Mouse (Mus musculus) gastrocnemius, postnatal 25 days (tissue): Measurements from ENCODE around the gene Plek2. TPM values are rescaled to one million over a fixed set of nuclear protein-coding genes. Genes with fewer than 3 reads are reported as not detected.
"Not testable (repeated sequence)": the region's sequence is repeated elsewhere in the genome, so short reads cannot be mapped to it uniquely, and the experiment has no call there.

Source experiments
- DNase-seq: peaks from one replicate; pipeline ENCODE4 v3.0.0; 2022
- long read RNA-seq, 2 experiments: library from polyadenylated mRNA; stranded (forward); transcript quantifications; one replicate each; pipeline ENCODE4 v2.0.0; 2021
- total RNA-seq, 2 experiments: library from RNA; stranded (reverse); gene quantifications; 1 replicate in 1 of 2; 2 replicates in 1 of 2; pipeline ENCODE4 v1.2.3; 2021

Plek2 gene
- total RNA-seq = under 1 TPM in 1 of 2 experiments, not detected in 1; 0.43 TPM
- long read RNA-seq, experiment 1, partial matches to known transcripts = 0 of 1 reads
- long read RNA-seq, experiment 1, other reads (novel, unspliced or antisense) = 0 of 1 reads
- long read RNA-seq, experiment 2 = 0 reads

DNA sequence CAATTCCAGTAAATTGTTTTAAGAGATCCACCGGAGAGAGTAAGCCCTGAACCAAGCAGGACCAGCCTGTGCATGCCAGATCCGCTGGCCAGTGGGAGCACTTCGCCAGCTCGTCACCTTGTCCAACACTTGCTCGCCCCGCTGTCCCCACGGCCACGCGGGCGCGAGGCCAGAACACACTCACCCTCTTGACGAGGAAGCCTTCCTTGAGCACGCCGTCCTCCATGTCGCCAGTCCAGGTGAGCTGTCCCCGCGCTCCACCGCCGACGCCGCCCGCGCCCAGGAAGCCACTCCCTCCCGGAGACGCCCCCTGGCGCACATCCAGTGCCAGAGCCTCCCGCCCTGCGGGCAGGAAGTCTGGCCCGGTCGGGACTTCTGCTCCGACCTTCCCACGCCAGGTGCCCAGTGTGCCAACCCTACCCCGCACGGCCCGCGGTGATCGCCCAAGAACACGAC lies at the start of gene Plek2:
TSS of gene Plek2 (minus strand) at position 258 of the 456 bp plus-strand sequence.
- no peak for DNase-seq

DNA sequence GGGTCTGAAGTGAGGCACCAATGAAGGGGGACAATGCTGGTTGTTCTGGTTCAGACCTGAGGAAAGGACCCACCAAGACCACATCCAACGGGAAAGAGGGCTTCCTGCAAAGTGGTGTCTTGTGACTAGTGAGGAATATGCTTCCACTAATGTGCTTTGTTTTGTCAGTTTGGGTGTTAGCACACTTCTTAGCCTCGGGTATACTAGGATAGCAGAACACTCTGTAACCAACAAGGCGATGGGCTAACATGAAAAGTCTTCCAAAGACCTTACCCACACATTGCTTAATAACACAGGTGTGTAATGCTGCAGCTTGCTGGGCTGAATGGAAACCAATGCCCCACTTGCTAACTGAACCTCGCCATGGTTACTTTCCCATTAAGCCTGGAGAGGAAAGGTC lies 49.6 kb upstream of the Plek2 start:
- no peak for DNase-seq

DNA sequence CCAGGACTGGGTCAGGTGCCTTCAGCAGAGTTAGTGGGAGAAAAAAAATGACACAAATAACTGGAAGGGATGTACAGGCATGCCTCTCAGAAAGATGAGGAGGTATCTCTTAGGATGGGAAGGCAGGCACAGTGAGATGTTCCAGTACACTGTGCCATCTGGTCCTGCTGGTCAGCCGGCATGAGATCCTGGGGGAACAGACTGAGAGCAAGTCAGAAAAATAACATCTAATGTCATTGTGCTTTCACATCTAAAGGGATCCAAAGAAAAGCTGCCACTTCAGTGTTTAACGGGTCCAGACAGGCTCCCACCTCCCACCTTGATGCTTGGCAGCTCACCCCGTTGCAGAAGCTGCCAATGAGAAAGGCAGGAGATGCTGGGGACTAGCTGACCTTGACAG lies 45.7 kb upstream of the Plek2 start:
- DNase-seq = no peak

DNA sequence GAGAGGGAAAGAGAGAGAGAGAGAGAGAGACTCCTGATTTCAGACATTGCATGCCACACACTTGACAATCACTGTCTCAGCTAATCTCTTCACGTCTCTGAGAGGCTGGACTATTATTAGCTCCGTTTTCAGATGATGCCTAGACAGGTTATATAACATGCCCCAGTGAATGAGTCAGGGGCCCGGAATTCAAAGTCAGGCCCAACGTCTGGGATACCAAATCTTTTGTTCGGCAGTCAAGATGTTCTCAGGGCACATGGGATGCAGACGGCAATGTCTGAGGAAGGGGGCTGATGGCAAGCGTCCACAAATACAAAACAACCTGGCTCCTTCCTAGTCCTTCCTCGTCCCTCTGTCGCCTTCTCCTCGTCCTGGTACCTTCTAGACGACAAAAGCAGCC lies 45.3 kb upstream of the Plek2 start:
- DNase-seq = no peak

DNA sequence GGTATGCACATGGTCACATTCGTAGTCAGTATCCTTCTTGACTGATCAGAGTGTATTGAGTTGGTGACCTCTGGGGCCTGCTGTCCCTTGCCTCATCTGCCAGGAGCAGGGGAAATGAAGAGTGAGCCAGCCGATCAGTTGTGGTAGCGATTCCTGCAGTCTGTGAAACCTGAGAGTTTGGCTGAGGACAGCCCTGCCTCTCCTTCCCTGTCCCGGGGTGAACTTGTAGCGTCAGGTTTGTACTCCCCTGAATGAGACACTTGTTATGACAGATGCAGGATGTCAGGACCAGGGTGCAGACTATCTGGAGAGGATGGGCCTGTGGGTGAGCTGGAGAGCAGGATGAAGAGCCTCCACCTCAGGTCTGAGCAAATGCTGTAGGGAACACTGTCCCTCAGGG lies 40.9 kb upstream of the Plek2 start:
- peak; percentile 81 for DNase-seq

DNA sequence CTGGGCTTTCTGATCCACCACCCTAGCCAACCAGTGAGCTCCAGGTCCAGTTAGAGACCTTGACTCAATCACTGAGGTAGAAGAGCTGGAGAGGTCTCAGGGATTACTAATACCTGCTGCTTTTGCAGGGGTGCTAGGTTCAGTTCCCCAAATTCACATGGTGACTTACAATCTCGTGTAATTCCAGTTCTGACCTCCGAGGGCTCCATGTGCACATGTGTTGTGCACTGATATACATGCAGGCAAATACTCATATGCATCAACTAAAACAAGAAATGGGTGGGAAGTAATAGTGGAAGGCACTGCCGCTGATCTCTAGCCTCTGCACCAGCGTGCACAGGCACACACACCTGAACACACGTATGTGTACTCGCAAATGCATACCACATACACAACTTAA lies 40.4 kb upstream of the Plek2 start:
- DNase-seq = no peak

DNA sequence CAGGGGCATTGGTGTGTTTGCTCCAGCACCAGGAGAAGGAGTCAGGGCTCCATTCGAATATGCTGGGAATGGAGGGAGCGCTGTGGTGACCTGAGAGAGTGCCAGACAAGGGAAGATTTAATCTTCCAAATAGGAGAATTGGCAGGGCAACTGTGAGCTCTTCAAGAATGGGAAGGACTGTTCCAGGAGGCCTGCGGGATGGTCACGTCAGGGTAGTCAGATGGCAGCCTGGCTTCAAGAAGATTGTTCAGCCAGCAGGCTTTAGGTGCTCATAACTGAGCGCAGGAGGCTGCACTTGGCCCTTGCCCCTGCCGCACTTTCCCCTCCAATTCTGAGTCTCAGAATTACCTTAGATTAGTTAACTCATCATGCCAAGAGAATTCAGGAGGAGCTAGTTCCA lies 36.2 kb upstream of the Plek2 start:
- DNase-seq = no peak

DNA sequence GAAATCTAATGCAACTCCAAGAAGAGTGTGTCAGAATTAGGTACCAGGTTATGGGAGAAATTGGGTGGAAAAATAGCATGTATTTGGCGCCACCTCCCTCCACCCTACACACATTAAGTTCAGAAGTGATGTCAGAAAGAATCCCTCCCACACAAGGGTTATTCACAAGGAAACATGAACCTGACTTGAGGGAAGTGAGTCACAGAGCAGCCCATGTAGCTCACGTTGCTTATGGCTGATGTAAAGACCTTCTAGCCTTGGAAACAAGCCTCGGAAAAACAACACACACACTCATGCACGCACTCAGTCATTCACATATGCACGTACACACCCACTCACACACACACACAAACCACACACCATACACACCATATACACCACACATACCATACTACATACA lies 33.3 kb upstream of the Plek2 start:
- DNase-seq = no peak

DNA sequence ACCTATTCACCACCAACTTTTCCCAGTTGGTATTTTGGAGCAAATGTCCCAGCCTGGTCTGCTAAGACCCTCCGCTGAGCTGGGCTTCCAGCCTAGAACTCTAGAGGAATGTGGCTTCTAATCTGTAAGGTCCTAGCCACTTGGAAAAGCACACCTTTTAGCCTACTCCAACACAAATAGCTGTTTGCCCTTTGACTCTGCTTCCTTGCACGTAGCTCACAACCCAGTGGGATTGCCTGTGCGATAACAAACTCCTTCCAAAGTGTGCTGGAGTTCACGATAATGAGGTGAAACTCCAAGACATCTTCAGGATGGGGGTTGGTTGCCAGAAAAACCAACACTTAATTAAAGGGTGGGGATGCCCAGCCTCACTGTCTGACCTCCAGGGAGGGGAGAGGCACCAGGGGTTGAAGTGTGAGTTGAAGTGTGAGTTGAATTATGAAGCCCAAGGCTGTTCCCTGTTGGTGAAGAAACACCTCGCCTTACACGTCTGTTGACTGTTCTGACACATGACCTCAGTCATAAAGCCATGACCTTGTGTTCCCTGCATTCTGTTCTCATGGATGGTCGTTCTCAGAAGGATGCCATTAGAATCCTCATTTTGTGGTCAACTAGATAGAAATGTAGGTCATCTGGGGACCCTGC lies 32.8 kb upstream of the Plek2 start:
- no peak for DNase-seq

DNA sequence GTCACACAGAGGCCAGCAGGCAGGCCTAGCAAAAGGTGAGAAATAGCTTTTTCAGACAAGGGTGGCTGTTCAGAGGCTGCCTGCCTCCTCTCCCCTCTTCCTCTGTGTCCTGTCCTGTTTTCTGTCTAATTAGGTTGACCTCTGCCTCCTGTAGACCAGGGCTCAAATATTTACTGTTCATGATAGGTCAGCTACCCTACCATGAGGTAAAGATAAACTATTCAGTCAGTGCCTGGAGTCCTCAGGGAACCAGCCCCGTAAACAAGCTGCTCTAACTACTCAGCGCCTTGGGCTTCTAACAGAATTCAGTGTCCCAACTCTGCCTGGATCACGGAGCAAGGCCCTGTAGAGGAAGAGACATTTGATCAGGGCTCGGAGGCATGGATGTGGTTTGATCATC lies 29.7 kb upstream of the Plek2 start:
- DNase-seq = no peak

DNA sequence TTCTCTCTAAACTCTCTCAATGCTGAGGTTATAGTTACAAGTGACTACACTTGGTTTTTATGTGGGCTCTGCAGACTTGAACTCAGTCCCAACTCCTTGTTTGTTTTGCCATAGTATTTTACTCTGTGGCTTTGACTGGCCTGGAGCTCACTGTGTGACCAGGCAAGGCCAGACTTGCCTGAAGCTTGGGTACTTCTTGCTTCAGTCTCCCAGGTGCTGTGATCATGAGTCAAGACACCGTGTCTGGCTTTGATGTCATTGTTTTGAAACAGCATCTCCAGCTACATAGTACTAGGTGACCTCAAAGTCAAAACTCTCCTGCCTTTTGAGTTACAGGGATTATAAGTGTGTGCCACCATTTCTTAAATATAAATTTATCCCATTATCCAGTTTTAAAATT lies 23.1 kb upstream of the Plek2 start:
- no peak for DNase-seq

DNA sequence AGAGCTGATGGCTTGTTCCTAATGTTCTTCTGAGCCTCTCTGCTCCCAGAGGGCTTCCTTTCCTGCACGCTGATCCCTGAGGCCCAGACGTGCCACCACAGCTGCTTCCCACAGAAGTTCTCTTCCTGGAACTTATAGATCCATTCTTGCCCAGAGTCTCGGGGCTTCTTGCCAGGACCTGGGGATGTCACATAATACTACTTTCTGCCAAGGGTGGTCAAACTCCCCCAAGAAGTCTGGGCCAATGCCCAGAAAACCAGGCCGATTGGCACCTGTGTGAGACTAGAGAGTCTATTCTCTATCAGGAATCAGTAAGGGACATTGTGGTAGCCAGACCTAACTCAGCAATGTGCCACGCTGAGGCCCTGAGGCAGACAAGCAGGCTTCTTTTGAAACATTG lies 20.5 kb upstream of the Plek2 start:
- DNase-seq = no peak

DNA sequence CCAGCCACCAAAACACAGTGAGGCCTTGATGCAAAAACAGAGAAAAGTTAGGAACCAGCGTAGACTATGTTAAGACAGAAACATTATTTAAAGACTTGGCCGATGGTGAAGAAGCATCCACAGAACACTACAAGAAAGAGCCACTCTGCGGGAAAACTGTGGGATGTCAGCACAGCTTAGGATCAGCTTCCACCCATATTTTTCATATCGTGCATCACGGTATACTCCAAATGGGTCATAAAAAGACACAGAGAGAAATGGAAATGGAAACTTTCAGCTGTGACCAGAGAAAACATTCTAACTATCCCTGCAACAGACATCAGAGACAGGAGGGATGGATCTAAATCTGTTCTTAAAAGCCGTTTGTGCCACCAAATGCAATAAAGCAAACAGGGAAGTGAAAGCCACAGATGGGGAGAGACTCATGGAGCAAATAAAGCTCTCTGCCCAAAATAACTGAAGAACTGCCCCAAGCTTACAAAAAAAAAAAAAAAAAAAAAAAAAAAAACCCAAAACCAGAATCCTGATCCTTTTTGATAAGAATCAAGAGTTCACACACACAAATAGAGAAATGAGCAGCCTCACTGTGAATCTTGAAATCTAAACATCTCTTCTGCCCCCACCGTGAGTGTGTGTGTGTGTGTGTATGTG lies 16.9 kb upstream of the Plek2 start:
- DNase-seq = no peak

DNA sequence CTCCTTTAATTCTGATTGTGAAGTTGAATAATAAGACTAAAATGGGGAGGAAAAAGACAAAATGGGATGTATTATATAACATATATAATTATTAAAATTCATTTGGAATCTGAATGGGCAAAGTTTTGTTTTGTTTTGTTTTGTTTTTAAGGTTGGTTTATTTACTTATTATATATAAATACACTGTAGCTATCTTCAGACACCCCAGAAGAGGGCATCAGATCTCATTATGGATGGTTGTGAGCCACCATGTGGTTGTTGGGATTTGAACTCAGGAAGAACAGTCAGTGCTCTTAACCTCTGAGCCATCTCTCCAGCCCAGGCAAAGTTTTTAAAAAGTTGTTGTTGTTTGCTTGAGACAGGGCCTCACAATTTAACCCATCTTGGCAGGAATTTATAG lies 16.2 kb upstream of the Plek2 start:
- DNase-seq = not testable (repeated sequence)

DNA sequence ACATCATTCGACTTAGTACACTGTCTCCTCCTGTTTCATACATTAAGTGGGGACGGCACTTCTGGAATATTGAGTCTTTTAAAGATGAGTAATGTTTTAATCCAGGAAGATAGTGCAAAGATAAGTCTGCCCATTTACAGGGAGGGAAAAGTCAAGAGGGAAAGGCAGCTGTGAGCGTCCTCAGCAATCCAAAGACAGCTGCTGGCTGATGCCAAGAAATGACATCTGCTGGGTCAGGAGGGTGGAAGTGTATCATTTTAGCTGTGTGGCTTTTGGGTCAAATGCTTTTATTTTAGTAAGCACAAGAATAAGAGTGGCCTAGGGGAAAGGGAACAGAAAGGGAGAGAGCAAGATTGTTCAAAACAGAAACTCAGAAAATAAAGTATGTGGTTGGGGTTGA lies 15.3 kb upstream of the Plek2 start:
- DNase-seq = no peak

DNA sequence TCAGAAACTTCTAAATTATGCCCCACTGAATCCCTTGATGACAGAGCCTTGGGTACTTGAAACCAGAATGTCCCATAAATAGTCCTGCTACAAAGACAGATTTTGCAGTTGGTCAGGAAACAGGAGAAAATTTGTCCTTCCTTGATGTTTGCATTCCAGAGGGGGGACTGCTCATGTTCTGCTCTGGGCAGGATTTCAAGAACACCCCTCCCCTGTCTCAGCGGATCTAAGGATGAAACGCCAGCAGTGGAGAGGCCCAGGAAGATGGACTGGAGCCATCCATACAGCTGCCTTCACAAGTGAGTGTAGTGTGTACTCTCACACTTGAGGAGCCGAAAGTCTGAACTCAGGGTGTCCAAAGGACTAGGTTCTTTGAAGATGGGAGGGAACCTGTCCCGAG lies 14.7 kb upstream of the Plek2 start:
- DNase-seq = no peak

DNA sequence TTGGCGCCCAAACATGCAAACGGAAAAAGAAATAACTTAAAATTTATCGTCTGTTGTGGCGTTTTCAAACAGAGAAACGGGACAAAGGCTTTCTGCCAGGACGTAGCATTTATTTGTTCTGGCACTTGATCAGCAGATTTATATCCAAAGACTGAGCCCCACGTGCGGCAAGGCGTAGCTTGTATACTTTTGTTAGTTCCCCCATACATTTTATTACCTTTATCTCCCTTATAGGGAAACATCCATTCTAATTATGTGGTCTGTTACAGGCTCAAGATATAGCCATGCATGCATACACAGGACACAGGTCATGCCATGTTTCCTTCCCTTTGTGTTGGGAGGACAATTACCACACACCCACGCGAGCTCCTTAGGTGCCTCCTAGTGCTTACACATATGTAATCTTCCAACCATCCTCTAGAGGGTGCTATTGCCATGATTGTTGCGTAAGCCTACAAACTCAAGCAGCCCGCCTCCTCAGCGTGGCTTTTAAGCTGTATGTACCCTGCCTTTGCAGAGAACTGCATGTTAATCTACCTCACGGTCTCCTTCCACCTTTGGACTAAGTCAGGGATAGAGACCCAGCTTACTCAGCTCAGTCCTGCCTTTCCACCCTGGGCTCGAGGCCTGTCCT lies 12.4 kb upstream of the Plek2 start:
- DNase-seq = peak; percentile 26

DNA sequence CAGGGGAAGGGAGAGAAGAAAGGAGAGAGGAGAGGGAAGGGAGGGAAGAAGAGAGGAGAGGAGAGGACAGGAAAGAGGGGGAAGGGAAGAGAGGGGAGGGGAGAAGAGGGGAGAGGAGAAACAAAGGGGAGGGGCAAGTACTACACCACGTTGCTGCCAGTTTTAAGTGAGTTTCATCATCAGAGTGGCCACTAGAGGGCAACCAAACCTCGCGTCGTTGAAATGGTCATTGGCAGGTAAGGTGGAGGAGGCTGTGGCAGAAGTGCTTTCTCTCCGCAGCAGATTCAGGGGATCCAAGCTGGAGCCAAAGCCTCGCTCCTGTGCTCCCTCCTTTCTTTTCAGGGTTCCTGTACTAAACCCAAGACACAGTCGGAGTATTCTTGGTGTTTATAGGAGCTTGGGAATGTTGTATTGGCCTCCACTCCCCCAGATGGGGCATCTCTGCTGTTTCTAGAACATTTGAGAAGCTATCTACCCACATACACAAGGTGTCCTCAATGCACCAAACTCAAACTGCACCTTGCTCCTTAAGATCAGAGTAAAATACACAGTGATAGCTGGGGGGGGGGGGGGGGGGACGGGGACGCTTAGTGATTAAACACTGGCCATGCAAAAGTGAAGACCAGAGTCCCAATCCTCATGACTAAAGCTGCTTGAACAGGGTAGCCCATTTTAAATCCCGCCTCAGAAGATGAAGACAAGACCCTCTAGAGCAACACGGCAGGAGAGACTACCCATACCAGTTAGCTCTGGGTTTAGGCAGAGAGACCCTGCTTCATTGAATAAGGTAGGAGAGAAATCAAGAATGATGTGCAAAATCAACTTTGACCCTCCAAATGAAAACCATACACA lies 11.7 kb upstream of the Plek2 start:
- peak; percentile 68 for DNase-seq

DNA sequence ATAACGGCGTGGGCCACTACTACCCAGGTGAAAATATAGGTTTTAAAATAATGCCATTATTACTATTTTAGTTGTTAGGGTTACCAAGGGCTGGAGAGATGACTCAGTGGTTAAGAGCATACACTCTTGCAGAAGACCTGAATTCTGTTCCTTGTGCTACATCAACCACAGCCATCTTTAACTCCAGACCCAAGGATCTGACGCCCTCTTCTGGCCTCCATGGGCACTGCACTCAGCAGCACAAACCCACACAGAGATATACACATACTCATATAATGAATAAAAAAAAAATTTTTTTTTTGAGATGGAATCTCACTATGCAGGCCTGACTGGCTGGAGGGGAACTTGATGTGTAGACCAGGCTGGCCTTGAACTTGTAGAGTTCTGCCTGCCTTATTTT lies 9.5 kb upstream of the Plek2 start:
- DNase-seq = no peak

DNA sequence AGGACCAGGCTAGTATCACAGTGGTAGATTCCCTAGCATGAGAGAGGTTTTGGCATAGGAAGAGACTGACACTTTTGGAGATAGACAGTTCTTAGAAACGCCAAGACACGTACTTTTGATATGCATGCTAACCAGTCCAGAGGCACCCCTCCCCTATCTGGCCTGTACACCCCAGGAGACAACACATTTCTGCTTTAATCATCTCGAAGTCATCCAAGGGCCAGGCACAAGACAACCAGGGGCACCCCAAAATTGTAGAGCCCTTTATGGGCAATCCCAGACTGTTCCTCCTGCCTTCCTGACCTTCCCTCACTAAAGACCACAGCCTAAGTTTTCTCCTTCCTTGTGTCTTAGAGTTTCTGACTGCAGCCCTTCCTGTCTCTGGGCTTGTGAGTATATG lies 8.8 kb upstream of the Plek2 start:
- DNase-seq = no peak

DNA sequence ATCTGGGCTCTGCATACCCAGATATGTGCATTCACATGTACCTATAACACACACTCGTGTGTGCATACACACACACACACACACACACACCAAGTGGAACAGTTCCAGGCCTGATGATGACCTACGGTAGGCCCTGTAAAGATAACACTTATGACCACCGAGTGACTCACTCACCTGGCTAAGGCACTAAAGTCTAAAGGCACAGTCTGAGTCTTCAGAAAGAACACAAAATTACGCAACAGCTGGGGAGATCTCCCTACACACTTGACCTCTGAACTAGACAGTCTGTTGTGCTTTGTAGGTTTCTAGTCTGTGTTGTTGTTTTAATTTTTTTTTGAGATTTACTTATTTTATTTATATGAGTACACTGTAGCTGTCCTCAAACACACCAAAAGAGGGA lies 7.7 kb upstream of the Plek2 start:
- no peak for DNase-seq

DNA sequence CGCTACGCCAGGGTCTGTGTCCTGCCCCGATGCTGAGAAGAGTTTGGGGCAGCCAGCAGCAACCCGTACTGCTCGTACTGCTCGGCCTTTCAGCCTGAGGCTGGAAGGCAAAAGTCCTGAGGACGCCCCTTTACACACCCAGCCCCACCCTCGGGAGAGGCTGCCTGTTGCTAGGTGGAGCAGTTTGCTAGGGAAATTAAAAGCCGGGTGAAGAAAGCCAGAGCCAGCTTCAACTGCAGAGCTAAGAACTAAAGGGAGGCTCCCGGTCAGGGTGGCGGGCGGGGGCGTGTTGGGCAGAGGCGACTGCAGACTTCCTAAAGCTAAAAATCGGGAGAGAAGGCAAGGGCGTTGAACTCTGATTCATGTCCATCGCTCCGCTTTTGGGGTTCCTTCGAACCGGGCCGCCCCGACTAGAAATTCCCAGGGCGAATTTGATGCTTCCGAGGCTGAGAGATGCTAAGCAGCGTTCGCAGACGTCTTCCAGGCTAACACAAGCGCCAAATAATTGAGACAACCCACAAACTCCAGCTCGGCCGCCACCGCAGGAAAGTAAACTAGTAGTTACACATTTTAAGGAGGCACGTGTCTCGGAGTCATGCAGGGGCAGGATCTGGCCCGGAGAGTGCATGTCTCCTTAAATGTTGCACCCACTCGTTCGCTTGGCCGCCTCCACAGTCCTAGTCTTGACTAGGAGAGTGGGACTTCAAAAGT lies 5.1 kb upstream of the Plek2 start:
- DNase-seq = peak; percentile 47
